Mouse (Mus musculus) limb, embryonic 15.5 days (tissue): ENCODE measurements around the gene B3gnt2. TPM values are rescaled to one million over a fixed set of nuclear protein-coding genes. Genes with fewer than 3 reads are reported as not detected.

ENCODE experiments used
- ATAC-seq: fragments of 200-750 bp; cut with Nextera tagmentation; 2 replicates; pipeline ENCODE4 v1.8.0; 2017; ENCODE audit warnings: low read depth, moderate TSS enrichment; ENCODE audit not compliant: insufficient number of reproducible peaks, low FRiP score, low TSS enrichment
- H3K27ac ChIP-seq: fragments of 300-500 bp; sonication (generic); 2 replicates; pipeline ENCODE4 v1.5.1; 2015; ENCODE audit warnings: moderate library complexity, mild to moderate bottlenecking, inconsistent platforms
- H3K27me3 ChIP-seq: fragments of 300-500 bp; sonication (generic); 2 replicates; pipeline ENCODE4 v1.6.1; 2015; ENCODE audit warnings: inconsistent platforms
- H3K36me3 ChIP-seq: fragments of 300-500 bp; sonication (generic); 2 replicates; pipeline ENCODE4 v1.6.1; 2015; ENCODE audit warnings: inconsistent platforms
- H3K4me1 ChIP-seq: fragments of 300-500 bp; sonication (generic); 2 replicates; pipeline ENCODE4 v1.6.1; 2015; ENCODE audit warnings: inconsistent platforms
- H3K4me2 ChIP-seq: fragments of 300-500 bp; sonication (generic); 2 replicates; pipeline ENCODE4 v1.6.1; 2015; ENCODE audit warnings: mild to moderate bottlenecking, inconsistent platforms
- H3K4me3 ChIP-seq: fragments of 300-500 bp; sonication (generic); 2 replicates; pipeline ENCODE4 v1.5.1; 2015; ENCODE audit warnings: mild to moderate bottlenecking, inconsistent platforms
- H3K9ac ChIP-seq: fragments of 300-500 bp; sonication (generic); 2 replicates; pipeline ENCODE4 v1.6.1; 2015; ENCODE audit warnings: inconsistent platforms
- H3K9me3 ChIP-seq: fragments of 300-500 bp; sonication (generic); 2 replicates; pipeline ENCODE4 v1.6.1; 2016; ENCODE audit warnings: inconsistent platforms
- WGBS: fragments of 180-500 bp; shearing (Covaris S2); methylation state at CpG from one replicate; pipeline ENCODE4 v1.1.7; 2015; 5-methylcytosine and 5-hydroxymethylcytosine counted together
- polyA plus RNA-seq: library from polyadenylated mRNA; unstranded; fragments of >200 nt; fragmentation: Nextera tagmentation; extraction: Ambion mirVana; gene quantifications from 2 replicates; pipeline ENCODE4 v1.2.1, GENCODE M21; 2015

Gene B3gnt2
- polyA plus RNA-seq, 1 experiment from 2014 or later = 11.6 TPM

- ATAC-seq = no peak
- Histone ChIP-seq H3K4me3 (no peak overlapping the region), H3K4me2 (no peak overlapping the region), H3K36me3 (no peaks in the 10 kb centered on the region), H3K9me3 (no peaks in the 10 kb centered on the region), H3K9ac (no peak overlapping the region), H3K27me3 (no peaks in the 10 kb centered on the region), H3K27ac (no peak overlapping the region), H3K4me1 (no peaks in the 10 kb centered on the region)
- WGBS = 94% methylated on average over 2 of the region's 2 CpGs
These were observed 137.7 kb downstream of the B3gnt2 start for GRCm38 (mm10) chr11:22723096-22723495.

GRCm38 (mm10) chr11:22720096-22720495, 140.7 kb downstream of the B3gnt2 start:
- H3K9ac ChIP-seq = no peak overlapping the region
- H3K27me3 ChIP-seq = no peaks in the 10 kb centered on the region
- H3K4me1 ChIP-seq = no peaks in the 10 kb centered on the region
- H3K9me3 ChIP-seq = no peaks in the 10 kb centered on the region
- H3K4me3 ChIP-seq = no peak overlapping the region
- no peak for ATAC-seq
- H3K4me2 ChIP-seq = no peak overlapping the region
- H3K27ac ChIP-seq = no peak overlapping the region
- WGBS = 65% methylated on average over 2 of the region's 2 CpGs
- H3K36me3 ChIP-seq = no peaks in the 10 kb centered on the region

GRCm38 (mm10) chr11:22719570-22719969, 141.2 kb downstream of the B3gnt2 start:
- Histone ChIP-seq H3K4me3 (no peak overlapping the region), H3K4me1 (no peaks in the 10 kb centered on the region), H3K36me3 (no peaks in the 10 kb centered on the region), H3K4me2 (no peak overlapping the region), H3K27me3 (no peaks in the 10 kb centered on the region), H3K9me3 (no peaks in the 10 kb centered on the region), H3K27ac (no peak overlapping the region), H3K9ac (no peak overlapping the region)
- ATAC-seq = no peak
- 41% methylated on average over 4 of the region's 4 CpGs for WGBS

GRCm38 (mm10) chr11:22718036-22718435, 142.7 kb downstream of the B3gnt2 start:
- Histone ChIP-seq H3K9me3 (no peaks in the 10 kb centered on the region), H3K4me1 (no peaks in the 10 kb centered on the region), H3K27me3 (no peaks in the 10 kb centered on the region), H3K4me3 (no peak overlapping the region), H3K36me3 (no peaks in the 10 kb centered on the region), H3K27ac (no peak overlapping the region), H3K4me2 (no peak overlapping the region), H3K9ac (no peak overlapping the region)
- WGBS = 87% methylated on average over 7 of the region's 7 CpGs
- no peak for ATAC-seq

- H3K4me1 ChIP-seq = no peaks in the 10 kb centered on the region
- no peak overlapping the region for H3K4me2 ChIP-seq
- H3K36me3 ChIP-seq = no peaks in the 10 kb centered on the region
- no peak overlapping the region for H3K9ac ChIP-seq
- no peak overlapping the region for H3K27ac ChIP-seq
- ATAC-seq = no peak
- H3K4me3 ChIP-seq = no peak overlapping the region
- no peaks in the 10 kb centered on the region for H3K27me3 ChIP-seq
- no peaks in the 10 kb centered on the region for H3K9me3 ChIP-seq
- 91% methylated on average over 3 of the region's 3 CpGs for WGBS
These were observed 149.4 kb downstream of the B3gnt2 start for GRCm38 (mm10) chr11:22711327-22711726.

- no peak overlapping the region for H3K4me3 ChIP-seq
- no peak overlapping the region for H3K4me2 ChIP-seq
- H3K9me3 ChIP-seq = no peaks in the 10 kb centered on the region
- H3K27ac ChIP-seq = no peak overlapping the region
- no peaks in the 10 kb centered on the region for H3K36me3 ChIP-seq
- no peaks in the 10 kb centered on the region for H3K27me3 ChIP-seq
- ATAC-seq = no peak
- no peak overlapping the region for H3K9ac ChIP-seq
- H3K4me1 ChIP-seq = no peaks in the 10 kb centered on the region
- WGBS = 90% methylated on average over 2 of the region's 2 CpGs
These were observed 150.2 kb downstream of the B3gnt2 start for GRCm38 (mm10) chr11:22710596-22710995.

Other genes with a start within 250 kb of the B3gnt2 start
- 3.3 TPM in 2 replicates for gene Zrsr1, start 111.0 kb upstream of the B3gnt2 start, polyA plus RNA-seq
- gene Gm28048, start 121.1 kb upstream of the B3gnt2 start, polyA plus RNA-seq = 9.8 and 12.5 TPM in 2 replicates
- gene Commd1, start 121.4 kb upstream of the B3gnt2 start, polyA plus RNA-seq = 322 and 348 TPM in 2 replicates
- gene Cct4, start 129.6 kb upstream of the B3gnt2 start, polyA plus RNA-seq = 233 and 234 TPM in 2 replicates
- gene Fam161a, start 146.6 kb upstream of the B3gnt2 start, polyA plus RNA-seq = 3.3 and 4.1 TPM in 2 replicates